Mouse (Mus musculus) C2C12 (cell line): ENCODE results near the gene Dusp14.

Experiments
- CTCF ChIP-seq: IDR thresholded peaks from one replicate; pipeline ENCODE4 v1.5.1; 2011; ENCODE audit not compliant: control insufficient read depth, insufficient read depth, insufficient read length
- MYOD1 ChIP-seq: IDR thresholded peaks from one replicate; pipeline ENCODE4 v1.6.1; 2011; ENCODE audit warnings: low read depth; ENCODE audit not compliant: control insufficient read depth, insufficient read length
- USF1 ChIP-seq: IDR thresholded peaks from one replicate; pipeline ENCODE4 v1.6.1; 2011; ENCODE audit warnings: low read depth, mild to moderate bottlenecking, control low read depth, moderate library complexity

DNA sequence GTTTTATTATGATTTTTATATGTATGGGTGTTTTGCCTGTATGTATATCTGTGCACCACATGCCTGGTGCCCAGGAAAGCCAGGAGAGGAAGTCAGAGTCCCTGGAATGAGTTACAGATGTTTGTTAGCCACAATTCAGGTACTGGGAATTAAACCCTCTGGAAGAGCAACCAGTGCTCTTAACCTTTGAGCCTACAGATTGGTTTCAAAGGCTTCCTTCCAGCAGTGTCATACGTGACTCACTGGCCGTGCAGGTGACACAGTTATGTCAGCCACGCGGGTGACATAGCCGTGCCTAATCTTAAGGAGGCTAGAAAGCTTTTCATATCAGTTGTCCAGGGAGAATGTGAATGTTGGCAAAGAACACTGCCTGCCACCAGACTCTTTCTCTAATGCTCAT lies 35.4 kb downstream of the Dusp14 start:
- no peak for TF ChIP-seq CTCF
- TF ChIP-seq MYOD1: no peak
- no peak for TF ChIP-seq USF1
